Mouse (Mus musculus): ENCODE measurements around the gene Fam50b. TPM values are rescaled to one million over a fixed set of nuclear protein-coding genes. Genes with fewer than 3 reads are reported as not detected.

The Fam50b gene
- total RNA-seq, 2 experiments from 2014 or later: not detected

DNA sequence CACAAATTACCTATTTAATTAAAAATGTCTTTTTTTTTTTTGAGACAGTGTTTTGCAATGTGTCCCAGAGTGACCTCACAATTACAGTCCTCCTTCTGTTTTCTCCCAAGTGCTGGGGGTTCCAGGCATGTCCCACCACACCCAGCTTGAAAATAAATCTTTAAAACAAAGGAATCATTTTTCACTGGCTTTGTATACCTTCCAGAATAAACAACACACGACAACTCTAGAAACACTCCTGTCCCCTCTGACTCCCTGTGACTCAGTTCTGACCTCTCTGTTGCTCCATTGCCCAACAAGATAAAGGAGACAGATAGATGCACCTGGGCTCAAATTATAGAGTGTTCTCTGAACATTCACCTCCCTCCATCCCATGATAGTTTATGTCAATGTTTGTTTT lies 21.8 kb upstream of the Fam50b start:
- no peak for DNase-seq (ENCODE audit: extremely low spot score in 1 of 2, low spot score in 2 of 2)
- H3K27ac ChIP-seq: no peak overlapping the region
- intact Hi-C loops (cut with DNase I): no loop called here
- TF ChIP-seq CTCF (IDR thresholded peaks at IDR 0.05): no peak
- H3K4me3 ChIP-seq: no peak overlapping the region

- Histone ChIP-seq H3K27ac (no peak overlapping the region), H3K4me3 (no peak overlapping the region)
- peak; percentile 41 to 63 for DNase-seq (ENCODE audit: extremely low spot score in 1 of 2, low spot score in 2 of 2)
- no peak for TF ChIP-seq CTCF (IDR thresholded peaks at IDR 0.05)
- intact Hi-C loops (cut with DNase I): no loop called here
These were observed 19.2 kb upstream of the Fam50b start for GRCm38 (mm10) chr13:34715437-34715838.

- Histone ChIP-seq H3K4me3 (no peak overlapping the region), H3K27ac (no peak overlapping the region)
- DNase-seq (ENCODE audit: extremely low spot score in 1 of 2, low spot score in 2 of 2): no peak
- intact Hi-C loops (cut with DNase I): loop anchor here (5.0 kb wide), 2 partner anchors 37 to 73 kb away; partner anchors contain the start of gene Pxdc1
- TF ChIP-seq CTCF (IDR thresholded peaks at IDR 0.05): no peak
These were observed 9.6 kb upstream of the Fam50b start for GRCm38 (mm10) chr13:34724831-34725592.

GRCm38 (mm10) chr13:34725800-34726476 lies 8.7 kb upstream of the Fam50b start:
- Histone ChIP-seq H3K4me3 (peak overlapping the region; percentile 33), H3K27ac (no peak overlapping the region)
- peak; percentile 13 for TF ChIP-seq CTCF (IDR thresholded peaks at IDR 0.05)
- DNase-seq (ENCODE audit: extremely low spot score in 1 of 2, low spot score in 2 of 2): peak; percentile 14 to 15
- intact Hi-C loops (cut with DNase I): loop anchor here (5.0 kb wide), 2 partner anchors 36 to 74 kb away; partner anchors contain the start of gene Pxdc1

DNA sequence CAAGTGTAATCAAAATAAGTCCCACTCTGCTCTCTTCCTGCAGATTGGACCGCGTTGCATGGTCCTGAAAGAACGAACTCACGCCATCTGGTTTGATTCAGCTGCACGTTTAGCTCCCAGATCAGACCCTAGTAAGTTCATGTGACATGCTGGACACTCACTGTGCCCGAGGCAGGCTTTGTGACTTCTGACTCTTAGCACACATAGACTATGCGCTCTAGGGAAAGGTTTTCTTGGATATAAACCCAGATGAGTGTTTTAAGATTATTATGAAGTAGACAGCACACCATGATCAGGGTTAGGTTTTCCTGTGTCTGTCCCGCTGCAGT lies 8.2 kb upstream of the Fam50b start:
- no peak overlapping the region for H3K27ac ChIP-seq
- TF ChIP-seq CTCF (IDR thresholded peaks at IDR 0.05): no peak
- intact Hi-C loops (cut with DNase I): loop anchor here (5.0 kb wide), 2 partner anchors 36 to 74 kb away; partner anchors contain the start of gene Pxdc1
- peak overlapping the region; percentile 33 for H3K4me3 ChIP-seq
- DNase-seq (ENCODE audit: extremely low spot score in 1 of 2, low spot score in 2 of 2): no peak

- intact Hi-C loops (cut with DNase I): loop anchor here (5.0 kb wide), 2 partner anchors 35 to 75 kb away; partner anchors contain the start of gene Pxdc1
- Histone ChIP-seq H3K4me3 (no peak overlapping the region), H3K27ac (no peak overlapping the region)
- TF ChIP-seq CTCF (IDR thresholded peaks at IDR 0.05): no peak; the same call in none of the 2 replicates
- DNase-seq (ENCODE audit: extremely low spot score in 1 of 2, low spot score in 2 of 2): no peak
These were observed 7.6 kb upstream of the Fam50b start for GRCm38 (mm10) chr13:34727060-34727459.

DNA sequence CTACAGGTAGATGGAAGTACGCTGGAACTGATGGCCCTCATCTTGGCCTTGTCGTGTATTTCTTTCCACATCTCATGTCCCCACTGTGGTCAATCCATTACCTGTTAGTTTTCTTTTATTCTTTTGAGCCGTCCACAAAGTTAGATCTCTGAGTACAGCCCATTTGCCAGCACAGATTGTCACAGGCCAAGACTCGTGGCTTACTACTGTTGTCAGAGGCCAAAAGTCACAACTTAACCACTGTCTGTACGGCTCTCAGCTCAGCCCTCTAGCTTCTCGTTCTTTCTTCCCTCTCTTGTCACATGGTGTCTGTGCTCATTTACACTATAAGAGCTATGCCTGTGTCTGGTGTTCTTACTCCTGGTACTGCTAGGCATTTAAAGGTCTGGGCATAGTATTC lies 3.1 kb upstream of the Fam50b start:
- TF ChIP-seq CTCF (IDR thresholded peaks at IDR 0.05): no peak
- no peak for DNase-seq (ENCODE audit: extremely low spot score in 1 of 2, low spot score in 2 of 2)
- H3K4me3 ChIP-seq: no peak overlapping the region
- no peak overlapping the region for H3K27ac ChIP-seq
- intact Hi-C loops (cut with DNase I): no loop called here

DNA sequence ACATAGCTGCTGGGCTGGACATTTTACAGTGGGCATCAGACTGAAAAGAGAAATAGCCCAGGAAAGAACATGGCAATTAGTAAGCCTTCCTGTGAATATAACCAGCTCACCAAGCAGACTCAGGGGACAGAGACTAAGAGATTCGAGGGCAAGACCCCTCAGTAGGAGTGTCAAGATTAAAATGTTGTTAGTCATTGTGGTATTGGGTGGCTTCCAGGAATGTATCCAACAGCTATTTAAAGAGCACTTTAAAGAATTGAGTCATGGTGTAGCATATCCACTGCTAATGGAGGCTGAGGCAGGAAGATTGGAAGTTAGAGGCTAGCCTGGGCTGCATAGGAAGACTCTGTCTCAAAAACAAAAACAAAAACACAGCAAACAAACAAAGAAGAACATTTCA lies 870 bp upstream of the Fam50b start:
- intact Hi-C loops (cut with DNase I): no loop called here

DNA sequence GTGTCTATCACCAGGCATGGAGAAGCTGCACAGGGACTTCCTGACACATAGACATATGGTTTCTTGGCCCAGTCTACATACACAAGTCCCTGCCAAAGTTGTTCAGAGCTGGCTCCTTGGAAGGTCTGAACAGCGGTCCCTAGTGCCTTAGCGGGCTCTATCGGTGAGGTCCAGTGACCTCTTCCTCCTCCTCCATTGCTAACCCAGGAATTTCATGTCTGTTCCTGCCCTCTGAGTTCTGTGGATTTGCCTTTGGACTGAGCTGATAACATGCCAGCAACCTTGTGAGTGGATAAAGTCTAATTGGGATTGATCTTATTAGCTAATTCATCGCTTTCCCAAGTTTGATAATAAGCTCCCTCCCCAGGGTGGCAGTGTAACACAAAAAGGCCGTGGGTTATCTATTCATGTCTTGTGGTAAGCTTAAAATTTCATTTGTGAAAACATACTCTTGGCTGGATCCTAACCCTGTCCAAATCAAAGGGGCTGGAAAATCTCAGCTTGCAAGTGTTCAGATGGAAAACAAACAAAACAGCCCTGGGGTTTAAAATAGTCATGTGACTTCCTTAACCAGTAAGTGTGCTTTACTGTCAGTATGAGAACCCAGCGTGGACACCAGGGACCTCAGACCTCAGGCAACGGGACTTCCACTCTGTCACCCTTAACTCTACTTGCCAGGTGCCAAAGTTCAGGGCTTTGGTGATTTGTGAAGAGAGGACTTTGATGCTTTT lies 3.5 kb downstream of the Fam50b start:
- Histone ChIP-seq H3K4me3 (no peak overlapping the region), H3K27ac (no peak overlapping the region)
- DNase-seq (ENCODE audit: extremely low spot score in 1 of 2, low spot score in 2 of 2): peak in 1 of 2 experiments; percentile 0
- no peak for TF ChIP-seq CTCF (IDR thresholded peaks at IDR 0.05)
- intact Hi-C loops (cut with DNase I): no loop called here

More for the DNA sequence above, 870 bp upstream of the Fam50b start:
- no peak overlapping the region for H3K27ac ChIP-seq
- H3K4me3 ChIP-seq: no peak overlapping the region
- DNase-seq (ENCODE audit: extremely low spot score in 1 of 2, low spot score in 2 of 2): no peak
- no peak for TF ChIP-seq CTCF (IDR thresholded peaks at IDR 0.05)

DNA sequence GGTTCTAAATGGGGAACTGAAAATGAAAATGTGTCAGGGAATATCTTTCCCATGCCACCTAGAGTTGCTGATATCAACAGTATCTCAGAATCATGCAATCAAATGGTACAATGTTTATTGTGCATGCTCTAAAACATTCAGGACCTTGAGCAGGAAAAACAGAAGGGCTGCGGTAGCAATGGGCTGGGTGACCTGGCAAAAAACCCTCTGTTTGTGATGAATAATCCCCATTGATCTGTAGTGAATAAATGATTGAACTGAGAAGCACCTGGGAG lies 4.0 kb downstream of the Fam50b start:
- H3K27ac ChIP-seq: no peak overlapping the region
- intact Hi-C loops (cut with DNase I): no loop called here
- DNase-seq (ENCODE audit: extremely low spot score in 1 of 2, low spot score in 2 of 2): no peak
- TF ChIP-seq CTCF (IDR thresholded peaks at IDR 0.05): no peak
- no peak overlapping the region for H3K4me3 ChIP-seq

DNA sequence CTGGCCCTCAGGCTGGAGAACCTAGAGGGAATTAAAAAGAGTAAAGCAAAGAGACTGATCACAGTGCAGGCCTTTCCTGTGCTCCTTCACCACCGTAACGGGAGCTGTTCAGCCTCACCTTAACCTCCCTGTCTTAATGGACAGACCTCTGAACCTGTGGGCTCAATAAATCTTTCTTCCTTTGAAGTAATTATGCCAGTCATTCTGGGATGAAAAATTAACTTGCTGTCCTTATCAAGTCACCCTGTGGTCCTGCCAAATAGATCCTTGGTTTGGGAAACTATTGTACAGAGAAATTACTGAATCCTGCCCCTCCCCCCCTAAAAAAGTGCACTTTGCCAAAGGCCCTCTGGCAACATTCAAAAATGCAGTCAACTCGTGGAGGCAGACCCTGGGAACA lies 4.4 kb downstream of the Fam50b start:
- Histone ChIP-seq H3K4me3 (no peak overlapping the region), H3K27ac (no peak overlapping the region)
- TF ChIP-seq CTCF (IDR thresholded peaks at IDR 0.05): no peak
- intact Hi-C loops (cut with DNase I): no loop called here
- DNase-seq (ENCODE audit: extremely low spot score in 1 of 2, low spot score in 2 of 2): peak in 1 of 2 experiments; percentile 3

GRCm38 (mm10) chr13:34741254-34741653 lies 6.6 kb downstream of the Fam50b start:
- intact Hi-C loops (cut with DNase I): no loop called here
- TF ChIP-seq CTCF (IDR thresholded peaks at IDR 0.05): peak; percentile 25
- Histone ChIP-seq H3K4me3 (no peak overlapping the region), H3K27ac (no peak overlapping the region)
- DNase-seq (ENCODE audit: extremely low spot score in 1 of 2, low spot score in 2 of 2): peak in 1 of 2 experiments; percentile 3

Data from left cerebral cortex, adult 2 months (tissue).